Mouse (Mus musculus): Measurements from ENCODE around the gene Snapc4. TPM values are rescaled to one million over a fixed set of nuclear protein-coding genes. Genes with fewer than 3 reads are reported as not detected.

Gene Snapc4
- total RNA-seq, 2 experiments from 2014 or later = 8.5 to 9.3 TPM

GRCm38 (mm10) chr2:26348241-26348640 is 32.2 kb downstream of the Snapc4 start:
- DNase-seq = no peak
- intact Hi-C loops (cut with DNase I) = no loop called here

GRCm38 (mm10) chr2:26342609-26343490 is 37.6 kb downstream of the Snapc4 start:
- intact Hi-C loops (cut with DNase I) = no loop called here
- no peak for DNase-seq

GRCm38 (mm10) chr2:26342044-26342443 is 38.4 kb downstream of the Snapc4 start:
- intact Hi-C loops (cut with DNase I) = no loop called here
- peak; percentile 73 to 76 for DNase-seq

GRCm38 (mm10) chr2:26341510-26341981 is 38.9 kb downstream of the Snapc4 start:
- intact Hi-C loops (cut with DNase I) = no loop called here
- peak in 1 of 2 experiments; percentile 55 for DNase-seq

GRCm38 (mm10) chr2:26339204-26339551 is 41.3 kb downstream of the Snapc4 start:
- peak; percentile 75 to 80 for DNase-seq
- intact Hi-C loops (cut with DNase I) = no loop called here

GRCm38 (mm10) chr2:26338302-26339203 is 41.9 kb downstream of the Snapc4 start:
- DNase-seq = no peak
- intact Hi-C loops (cut with DNase I) = no loop called here

GRCm38 (mm10) chr2:26330702-26331101 is 49.8 kb downstream of the Snapc4 start:
- DNase-seq = no peak
- intact Hi-C loops (cut with DNase I) = no loop called here

GRCm38 (mm10) chr2:26330056-26330468 is 50.4 kb downstream of the Snapc4 start:
- intact Hi-C loops (cut with DNase I) = no loop called here
- DNase-seq = no peak

- intact Hi-C loops (cut with DNase I) = loop anchor here (5.0 kb wide), 1 partner anchor 78 kb away; the partner anchor contains the start of gene Inpp5e
- peak; percentile 68 to 72 for DNase-seq
These were observed 51.1 kb downstream of the Snapc4 start for GRCm38 (mm10) chr2:26329402-26329801.

- intact Hi-C loops (cut with DNase I) = loop anchor here (5.0 kb wide), 1 partner anchor 79 kb away; the partner anchor contains the start of gene Inpp5e
- DNase-seq = no peak
These were observed 52.6 kb downstream of the Snapc4 start for GRCm38 (mm10) chr2:26327852-26328251.

- intact Hi-C loops (cut with DNase I) = loop anchor here (1.0 to 5.0 kb wide), 3 partner anchors 27 to 241 kb away; partner anchors contain the start of genes Dnlz and Inpp5e
- DNase-seq = peak; percentile 69 to 75
These were observed 54.9 kb downstream of the Snapc4 start for GRCm38 (mm10) chr2:26325386-26326181.

- intact Hi-C loops (cut with DNase I) = loop anchor here (1.0 to 5.0 kb wide), 3 partner anchors 27 to 241 kb away; partner anchors contain the start of genes Dnlz and Inpp5e
- DNase-seq = no peak
These were observed 55.5 kb downstream of the Snapc4 start for GRCm38 (mm10) chr2:26324917-26325316.

- intact Hi-C loops (cut with DNase I) = no loop called here
- no peak for DNase-seq
These were observed 56.7 kb downstream of the Snapc4 start for GRCm38 (mm10) chr2:26323589-26324325.

GRCm38 (mm10) chr2:26320245-26321185 is 59.9 kb downstream of the Snapc4 start:
- intact Hi-C loops (cut with DNase I) = no loop called here
- no peak for DNase-seq

- DNase-seq = no peak
- intact Hi-C loops (cut with DNase I) = loop anchor here (5.0 kb wide), 2 partner anchors 33 to 123 kb away; partner anchors contain the start of gene Dnlz
These were observed 60.8 kb downstream of the Snapc4 start for GRCm38 (mm10) chr2:26319519-26320244.

GRCm38 (mm10) chr2:26319109-26319508 is 61.3 kb downstream of the Snapc4 start:
- no peak for DNase-seq
- intact Hi-C loops (cut with DNase I) = loop anchor here (5.0 kb wide), 2 partner anchors 33 to 123 kb away; partner anchors contain the start of gene Dnlz

GRCm38 (mm10) chr2:26317991-26318672 is 62.3 kb downstream of the Snapc4 start:
- intact Hi-C loops (cut with DNase I) = loop anchor here (5.0 kb wide), 2 partner anchors 34 to 124 kb away; partner anchors contain the start of gene Dnlz
- no peak for DNase-seq

Data from heart, postnatal 36 days (tissue).